Comparison of ENCODE assay signal across 8 mouse cellular contexts in the genomic region with DNA sequence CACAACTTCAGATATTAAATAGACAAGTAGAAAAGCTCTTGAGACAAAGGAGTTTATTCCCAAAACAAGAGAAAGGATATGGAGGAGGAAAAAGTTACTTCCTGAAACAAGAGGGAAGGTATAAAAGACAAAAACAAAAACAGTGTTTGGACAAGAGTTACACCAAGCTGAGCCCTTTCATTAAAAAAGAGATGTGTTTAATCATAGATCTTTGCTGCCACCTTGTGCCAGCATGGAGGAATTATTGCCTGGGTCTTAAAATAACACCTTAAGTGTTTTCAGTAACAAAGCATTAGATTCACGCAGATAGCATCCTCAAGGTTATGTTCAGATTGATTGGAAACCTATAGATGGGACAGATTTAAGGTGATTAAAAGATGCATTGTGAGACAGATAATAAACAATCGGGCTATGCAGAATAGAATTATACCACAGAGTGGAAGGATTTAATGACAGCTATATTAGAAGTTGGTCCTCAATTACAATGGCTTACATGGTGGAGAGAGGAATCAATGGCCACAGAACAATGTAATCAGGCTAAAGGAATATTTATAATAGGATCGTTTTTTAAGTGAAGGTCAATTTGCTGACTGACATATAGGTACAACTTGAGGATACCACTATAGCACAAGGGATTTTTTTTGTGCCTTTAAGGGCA.
DNase-seq lines count a peak whose midpoint lies in the region; ATAC-seq and TF ChIP-seq lines count a peak whose summit lies in the region.
"Had no signal": no experiment of that assay in that cellular context is flagged by ENCODE, and none has a peak within 500 bp of the region (broad histone marks: within the 10 kb centered on the region; RNA-seq: fewer than 3 reads in every experiment).

No protein-coding gene starts in this region.

- DNase-seq in ovary, postnatal 14 days (ENCODE audit: low spot score), result peak; percentile 44
- DNase-seq in ovary, adult 18-20 months (ENCODE audit: low spot score), result no peak
- DNase-seq in brain, embryonic 14.5 days (ENCODE audit: low read depth), result peak; percentile 94
- peak; percentile 75 for DNase-seq in embryonic facial prominence, embryonic 14.5 days (ENCODE audit: low spot score)
- DNase-seq in kidney, postnatal 36 days, result peak; percentile 46 to 66
- DNase-seq in lung, postnatal 25 days (ENCODE audit: low spot score), result peak; percentile 41
- DNase-seq in skeletal muscle tissue, adult 2 months (ENCODE audit: low read depth, low spot score), result peak; percentile 11

- H3K4me2 ChIP-seq in embryonic facial prominence, embryonic 14.5 days (ENCODE audit: low read depth, low read length), result no peak overlapping the region

- H3K4me3 ChIP-seq in embryonic facial prominence, embryonic 14.5 days (ENCODE audit: low read depth, low read length), result no peak overlapping the region
- H3K4me3 ChIP-seq: myocyte had no signal

- no peak overlapping the region for H3K9ac ChIP-seq in embryonic facial prominence, embryonic 14.5 days (ENCODE audit: low read depth, low read length)

- no peak for TF ChIP-seq POLR2A in brain, embryonic 14.5 days (IDR thresholded peaks at IDR 0.05; ENCODE audit: borderline replicate concordance, extremely low read depth, insufficient read depth, insufficient read length, poor library complexity, severe bottlenecking)

- no peak overlapping the region for H3K27ac ChIP-seq in embryonic facial prominence, embryonic 14.5 days (replicated peaks; ENCODE audit: low read depth, low read length)

- no peak for ATAC-seq in embryonic facial prominence, embryonic 14.5 days (ENCODE audit: low read depth)

- TF ChIP-seq CTCF in brain, embryonic 14.5 days (IDR thresholded peaks at IDR 0.05; ENCODE audit: borderline replicate concordance, extremely low read depth, insufficient read depth, insufficient read length), result peak; percentile 52; the same call in 1 of the 2 replicates

- no peaks in the 10 kb centered on the region for H3K9me3 ChIP-seq in embryonic facial prominence, embryonic 14.5 days (ENCODE audit: control insufficient read depth, low read length)

- no peaks in the 10 kb centered on the region for H3K4me1 ChIP-seq in embryonic facial prominence, embryonic 14.5 days (ENCODE audit: control insufficient read depth, insufficient read depth, low read length)

- 24% methylated on average over 3 of the region's 3 CpGs for WGBS in embryonic facial prominence, embryonic 14.5 days

- H3K27me3 ChIP-seq in embryonic facial prominence, embryonic 14.5 days (replicated peaks; ENCODE audit: control insufficient read depth, insufficient read depth, low read length), result no peaks in the 10 kb centered on the region

- no peaks in the 10 kb centered on the region for H3K36me3 ChIP-seq in embryonic facial prominence, embryonic 14.5 days (ENCODE audit: control insufficient read depth, insufficient read depth, low read length)
